Mouse (Mus musculus) activated CD4-positive, CD25-positive, alpha-beta regulatory T cell, adult 9 weeks (primary cell): ENCODE measurements around the gene Cpa3. TPM values are rescaled to one million over a fixed set of nuclear protein-coding genes. Genes with fewer than 3 reads are reported as not detected.

ENCODE experiments used
- polyA plus RNA-seq: library from polyadenylated mRNA; unstranded; fragments of 100-300 nt; shearing (Covaris generic); gene quantifications from one replicate; pipeline ENCODE4 v1.2.1, GENCODE M21; 2017

The Cpa3 gene
- 0.18 TPM for polyA plus RNA-seq

GRCm38 (mm10) chr3:20242050-20242449 lies at the start of gene Cpa3:
TSS of gene Cpa3 (minus strand) at chr3:20242181.

DNA sequence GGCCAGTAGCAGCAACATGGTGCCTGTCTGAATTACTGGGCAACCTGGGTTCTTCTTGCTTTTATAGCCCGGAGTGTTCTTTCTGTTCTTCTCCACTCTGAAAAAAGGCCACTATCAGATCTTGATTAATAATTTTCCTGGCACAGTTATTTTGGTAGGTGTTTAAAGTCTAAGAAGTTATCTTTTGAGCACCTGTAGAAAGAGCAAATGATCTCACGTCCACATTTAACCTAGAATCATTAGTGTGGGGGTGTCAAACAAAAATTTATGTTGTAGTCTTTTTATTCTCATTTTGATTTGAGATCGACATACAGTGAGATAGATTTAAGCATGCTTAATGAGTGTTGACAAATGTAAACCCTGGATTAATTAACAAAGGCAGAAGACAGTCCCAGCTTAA lies 33.7 kb upstream of the Cpa3 start, which contains the start of gene Cpb1:
Gene Cpb1, minus strand, starts transcription at position 101 of the 400 bp plus-strand sequence.

Other genes starting within 250 kb of the Cpa3 start
- 44.5 TPM for gene Hps3, start 206.9 kb downstream of the Cpa3 start, polyA plus RNA-seq
- gene Hltf, start 184.4 kb downstream of the Cpa3 start, polyA plus RNA-seq, result 80.4 TPM
- gene Gyg, start 86.9 kb downstream of the Cpa3 start, polyA plus RNA-seq, result 68.7 TPM
- gene Cpb1, start 33.6 kb upstream of the Cpa3 start, polyA plus RNA-seq, result not detected
- not detected for gene Agtr1b, start 125.0 kb upstream of the Cpa3 start, polyA plus RNA-seq